Mouse (Mus musculus) induced T-regulatory cell, adult 2 months (primary cell): Measurements from ENCODE around the gene Eif4e3.

Experiments used
- DNase-seq: peaks from one replicate; pipeline ENCODE4 v3.0.0-alpha.2; 2012; ENCODE audit warnings: low read depth

Eif4e3 gene

DNA sequence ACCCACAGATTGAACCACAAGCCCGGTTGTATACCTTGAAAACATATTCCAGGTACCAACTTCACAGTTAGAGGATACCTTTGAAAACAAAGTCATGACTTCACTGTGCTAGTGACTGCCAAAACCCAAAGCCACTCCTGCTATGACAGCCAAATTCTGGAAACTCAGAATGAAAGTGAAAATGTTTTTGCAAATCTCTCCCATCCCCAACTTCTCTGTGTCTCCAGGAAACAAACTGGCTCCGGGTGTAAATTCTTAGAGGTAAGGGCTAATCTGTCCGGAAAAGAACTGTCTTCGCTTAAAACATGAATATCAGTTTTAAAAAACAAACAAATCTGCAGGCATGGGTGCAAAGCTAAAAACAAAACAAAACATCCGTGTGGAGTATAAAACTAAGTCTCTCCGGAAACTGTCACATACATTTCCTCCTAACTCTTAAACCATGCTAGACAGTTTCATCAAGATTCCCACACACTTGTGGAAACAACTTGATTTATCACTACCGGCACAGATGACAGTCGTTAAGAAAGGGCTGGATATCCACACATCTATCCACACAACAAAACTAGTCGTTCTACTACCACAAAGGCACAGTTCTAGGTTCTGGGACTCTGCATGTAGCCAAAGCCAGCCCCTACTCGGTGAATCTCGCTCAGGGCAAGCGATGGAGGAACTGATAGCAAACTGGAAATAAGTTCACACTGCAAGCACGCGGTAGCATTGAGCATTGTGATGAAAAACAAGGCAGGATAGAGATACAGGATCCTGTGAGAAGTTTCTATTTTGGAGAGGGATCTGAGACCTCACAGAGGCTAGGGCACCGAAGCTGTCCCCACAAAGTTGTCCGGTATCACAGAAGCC, 884 bp downstream of the Eif4e3 start:
- peak; percentile 87 for DNase-seq

- DNase-seq = peak; percentile 50
Observed at GRCm38 (mm10) chr6:99663232-99663631, 3.3 kb downstream of the Eif4e3 start.

DNA sequence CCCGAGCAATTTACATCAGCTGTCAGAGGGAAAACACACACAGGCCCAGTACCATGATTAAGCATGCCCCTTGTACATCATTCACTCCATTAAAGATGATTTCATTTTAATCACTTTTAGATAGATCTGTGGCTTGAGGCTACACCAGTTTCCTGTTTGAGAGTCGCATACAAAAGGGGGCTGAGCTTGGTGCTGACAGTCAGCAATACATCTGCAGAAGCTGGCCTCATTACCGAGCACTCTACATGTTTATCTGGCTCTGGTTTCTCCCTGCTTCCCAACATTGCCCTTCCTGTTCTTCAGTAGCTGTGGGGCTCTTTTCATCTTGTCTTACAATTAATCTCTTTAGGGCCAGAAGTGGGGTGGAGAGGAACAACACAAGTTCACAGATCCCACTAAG, 6.1 kb downstream of the Eif4e3 start:
- peak; percentile 58 for DNase-seq

GRCm38 (mm10) chr6:99658586-99658985, 8.0 kb downstream of the Eif4e3 start:
- DNase-seq = peak; percentile 64

DNA sequence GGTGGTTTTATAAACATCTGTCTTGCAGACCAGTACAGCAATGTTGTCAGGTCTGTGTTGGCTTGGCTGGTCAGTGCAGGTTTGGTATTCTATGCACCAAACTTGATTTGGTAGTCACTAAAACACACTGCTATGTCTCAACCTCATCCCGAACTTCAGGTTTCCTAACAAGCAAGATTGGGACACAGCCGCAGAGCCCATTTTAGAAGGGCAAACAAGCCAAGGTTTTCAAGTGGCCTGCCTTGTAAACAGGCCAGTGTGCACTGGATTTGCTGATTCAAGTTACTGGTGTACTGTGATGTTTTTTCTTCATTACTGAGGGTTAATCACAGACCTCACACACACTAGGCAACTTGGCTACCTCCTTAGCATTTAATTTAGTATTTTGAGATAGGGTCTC, 10.5 kb downstream of the Eif4e3 start:
- DNase-seq = no peak

GRCm38 (mm10) chr6:99655488-99655887, 11.1 kb downstream of the Eif4e3 start:
- peak; percentile 80 for DNase-seq

- DNase-seq = no peak
Observed at GRCm38 (mm10) chr6:99654343-99654742, 12.2 kb downstream of the Eif4e3 start.

DNA sequence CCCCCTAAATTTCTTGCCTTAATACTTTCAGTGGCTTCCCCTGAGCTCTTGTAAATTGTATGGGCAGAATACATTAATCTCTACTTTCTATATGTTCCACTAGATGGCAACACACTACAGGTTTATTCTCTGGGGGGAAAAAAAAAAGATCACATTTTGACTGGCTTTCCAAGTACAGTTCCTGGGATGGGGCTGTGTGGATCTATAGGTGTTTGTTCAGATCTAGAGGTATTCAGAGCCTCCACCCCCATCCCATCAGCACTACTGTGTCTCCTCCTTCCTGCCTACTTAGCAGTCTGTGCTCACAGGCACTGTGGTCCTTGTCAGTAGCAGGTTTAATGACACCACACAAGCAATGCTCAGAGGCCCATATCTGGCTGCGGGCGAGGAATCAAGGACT, 14.2 kb downstream of the Eif4e3 start:
- DNase-seq = peak; percentile 45

DNA sequence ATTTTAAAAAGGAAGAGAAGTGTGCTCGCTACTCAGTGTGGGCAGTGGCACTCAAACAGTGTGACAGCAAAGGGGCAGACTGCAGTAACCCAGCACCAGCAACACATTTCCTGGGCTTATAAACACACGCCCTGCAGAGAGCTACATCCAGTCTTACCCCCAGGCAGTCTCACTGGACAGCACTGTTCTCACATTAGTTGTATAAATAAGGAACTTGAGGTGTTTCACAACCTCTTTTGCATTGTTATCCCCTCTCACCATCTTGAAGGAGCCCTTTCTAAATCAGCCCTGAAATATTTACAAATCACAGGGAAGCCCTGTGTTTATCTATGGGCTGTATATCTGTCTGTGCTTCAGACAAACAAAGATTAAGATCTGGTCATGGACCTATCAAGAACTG, 17.3 kb downstream of the Eif4e3 start:
- DNase-seq = no peak

- peak; percentile 71 for DNase-seq
Observed at GRCm38 (mm10) chr6:99646344-99646743, 20.2 kb downstream of the Eif4e3 start.

DNA sequence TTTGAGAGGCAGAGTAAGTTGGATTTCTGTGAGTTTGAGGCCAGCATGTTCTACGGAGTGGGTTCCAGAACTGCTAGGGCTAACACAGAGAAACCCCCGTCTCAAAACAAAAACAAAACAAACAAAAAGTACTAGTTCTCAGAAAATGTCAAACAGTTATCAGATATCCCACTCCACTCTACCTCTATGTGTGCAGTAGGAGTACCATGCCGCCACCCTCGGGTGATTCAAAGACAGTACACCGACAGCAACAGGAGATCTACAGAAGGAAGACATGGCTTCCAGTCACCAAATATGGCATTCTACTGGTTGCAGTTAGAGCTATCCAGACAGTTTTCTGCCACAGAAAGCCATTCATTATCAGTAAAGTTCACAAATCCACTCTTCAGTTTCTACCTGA, 21.7 kb downstream of the Eif4e3 start:
- DNase-seq = peak; percentile 54

- no peak for DNase-seq
Observed at GRCm38 (mm10) chr6:99644386-99644785, 22.2 kb downstream of the Eif4e3 start.

DNA sequence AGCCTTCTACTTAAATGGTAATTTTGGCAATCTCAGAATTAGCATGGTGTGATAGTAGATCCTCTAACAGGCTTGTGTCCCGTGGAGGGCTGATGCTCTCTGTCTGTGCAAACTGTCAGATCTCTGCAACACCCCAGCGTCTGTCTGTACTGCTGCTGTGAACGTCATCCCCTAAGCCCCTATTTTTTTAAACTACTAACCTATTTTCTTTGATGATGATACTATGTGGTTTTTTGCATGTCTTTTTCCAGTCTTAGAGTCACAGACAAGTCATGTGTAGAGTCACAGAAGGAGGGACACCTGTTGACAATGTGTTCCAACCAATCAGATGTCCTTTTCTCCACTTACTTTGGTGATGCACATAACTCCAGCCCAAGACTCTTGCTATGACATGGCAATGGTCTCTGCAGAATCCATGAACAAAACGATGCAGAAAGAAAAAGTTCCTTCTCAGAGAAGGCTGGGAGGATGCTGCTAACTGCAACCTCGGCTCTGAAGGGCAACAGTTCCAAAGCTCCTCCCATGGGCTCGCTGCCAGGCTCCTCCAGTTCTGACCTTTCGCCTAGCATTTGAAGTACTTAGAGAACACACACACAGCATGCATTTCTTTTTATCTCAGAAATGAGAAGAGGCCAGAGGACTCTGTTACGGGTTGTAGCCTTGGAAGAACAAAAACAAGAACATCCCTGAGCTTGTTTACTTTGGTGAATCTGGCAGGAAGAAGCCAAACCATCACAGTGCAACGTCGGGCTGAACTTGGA, 23.0 kb downstream of the Eif4e3 start:
- DNase-seq = peak; percentile 47

DNA sequence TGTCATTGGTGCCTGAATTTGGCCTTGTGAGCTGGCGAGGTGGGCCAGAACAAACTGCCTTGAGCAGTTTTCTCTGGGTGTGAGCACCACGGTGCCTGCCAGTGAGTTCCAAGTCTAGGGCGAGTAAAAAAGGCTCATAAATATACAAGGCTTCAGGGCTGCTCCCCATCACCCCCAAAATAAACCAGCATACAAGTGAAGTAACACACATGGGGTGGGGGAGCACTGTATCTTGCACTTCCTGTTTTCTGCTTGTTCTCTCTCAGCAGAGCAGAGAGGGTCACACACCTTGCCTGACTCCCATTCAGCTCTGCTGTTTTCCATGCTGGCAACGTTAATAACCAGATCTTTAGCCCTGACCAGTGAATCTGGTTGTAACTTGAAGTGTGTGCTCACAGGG, 29.1 kb downstream of the Eif4e3 start:
- DNase-seq = no peak

GRCm38 (mm10) chr6:99636801-99637200, 29.8 kb downstream of the Eif4e3 start:
- DNase-seq = no peak

DNA sequence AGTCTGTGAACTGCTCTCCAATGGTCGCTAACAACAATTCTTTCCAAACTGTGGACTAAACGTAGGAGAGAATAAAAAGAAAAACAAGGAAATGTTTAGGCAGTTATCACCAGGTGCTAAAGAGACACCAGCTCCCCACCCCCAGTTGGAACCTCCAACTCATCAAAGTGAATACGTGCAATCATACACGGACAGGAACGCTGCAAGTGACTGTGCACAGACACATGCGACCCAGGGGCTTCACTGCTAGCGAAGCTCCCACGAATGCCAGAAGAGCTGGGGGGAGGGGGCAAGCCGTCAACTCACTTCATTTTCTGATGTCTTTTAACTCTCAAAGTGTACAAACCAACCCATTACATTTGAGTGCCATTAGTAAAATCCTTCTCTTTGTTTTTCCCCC, 30.4 kb downstream of the Eif4e3 start:
- DNase-seq = no peak

- DNase-seq = no peak
Observed at GRCm38 (mm10) chr6:99632121-99632980, 34.2 kb downstream of the Eif4e3 start.

DNA sequence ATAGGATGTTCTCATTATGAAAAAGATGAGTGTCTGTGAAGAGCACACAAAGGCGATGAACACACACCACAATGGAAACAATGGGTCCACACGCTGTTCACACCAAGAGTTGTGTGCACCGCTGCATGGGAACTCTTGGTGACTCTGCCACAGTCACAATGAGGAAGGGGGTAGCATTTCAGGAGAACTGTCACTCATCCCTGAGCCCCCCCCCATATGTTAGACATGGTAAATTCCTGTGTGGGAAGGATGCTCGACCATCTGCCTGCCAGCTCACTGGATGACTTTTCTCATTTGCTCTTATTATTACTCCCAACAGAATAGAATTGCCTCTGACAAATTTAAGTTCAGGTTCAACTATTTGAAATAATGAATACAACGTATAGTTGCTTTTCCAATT, 34.9 kb downstream of the Eif4e3 start:
- no peak for DNase-seq

GRCm38 (mm10) chr6:99629726-99630458, 36.7 kb downstream of the Eif4e3 start:
- DNase-seq = no peak

DNA sequence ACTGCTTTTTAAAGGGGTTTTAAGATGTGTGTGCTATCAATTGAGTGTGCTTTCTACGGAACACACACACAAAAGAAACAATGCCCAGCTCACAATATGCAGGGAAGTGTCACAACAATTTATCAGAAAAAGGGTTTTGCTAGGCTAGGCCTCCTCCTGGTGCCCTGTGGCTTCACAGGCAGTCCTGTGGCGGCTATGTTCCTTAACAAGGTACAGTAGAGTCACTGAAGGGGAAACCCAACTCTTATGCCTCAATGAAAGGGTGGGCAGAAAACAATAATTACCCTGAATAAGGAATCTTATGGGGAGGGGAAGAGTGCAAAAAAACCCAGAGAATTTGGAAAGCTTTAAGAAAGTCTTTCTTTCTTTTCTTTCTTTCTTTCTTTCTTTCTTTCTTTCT, 40.2 kb downstream of the Eif4e3 start:
- DNase-seq = no peak

DNA sequence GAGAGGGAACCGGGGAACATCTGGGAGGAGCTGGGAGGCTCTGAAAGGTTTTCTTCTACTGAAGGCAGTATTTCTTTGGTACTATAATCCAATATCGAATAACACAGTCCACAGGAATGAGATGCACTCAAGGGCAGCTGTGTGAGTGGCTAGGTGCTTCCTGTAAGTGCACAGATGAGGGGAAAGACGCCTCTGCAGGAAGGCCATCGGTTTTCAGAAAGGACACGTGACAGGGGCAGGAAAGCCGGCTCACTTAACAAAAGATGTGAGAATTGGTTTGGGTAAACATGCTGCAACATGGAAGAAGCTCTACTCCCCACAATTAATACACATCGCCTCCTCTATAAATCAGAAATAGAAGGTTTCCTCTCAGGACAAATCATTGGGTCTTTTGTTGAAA, 40.8 kb downstream of the Eif4e3 start:
- no peak for DNase-seq

- no peak for DNase-seq
Observed at GRCm38 (mm10) chr6:99625306-99625705, 41.3 kb downstream of the Eif4e3 start.
